Mouse (Mus musculus) spleen, adult 2 months (tissue): ENCODE results near the gene Btf3l4. TPM values are rescaled to one million over a fixed set of nuclear protein-coding genes. Genes with fewer than 3 reads are reported as not detected.

Experiments used
- DNase-seq, 2 experiments: peaks; one replicate each; pipeline versions ENCODE4 v3.0.0 to v3.0.0-alpha.2; 2012 to 2021; ENCODE audit warnings: low spot score in 2 of 2, low read depth in 1 of 2
- H3K27ac ChIP-seq: fragments of 200-500 bp; 2 replicates; pipeline ENCODE4 v1.5.1; 2012; ENCODE audit warnings: low read length, inconsistent platforms; ENCODE audit not compliant: insufficient read depth
- H3K27me3 ChIP-seq: fragments of 200-500 bp; 2 replicates; pipeline ENCODE4 v1.6.1; 2012; ENCODE audit warnings: mild to moderate bottlenecking, moderate library complexity, low read length, inconsistent platforms; ENCODE audit not compliant: control insufficient read depth, insufficient read depth
- H3K36me3 ChIP-seq: fragments of 200-500 bp; 2 replicates; pipeline ENCODE4 v1.6.1; 2012; ENCODE audit warnings: mild to moderate bottlenecking, low read length, inconsistent platforms; ENCODE audit not compliant: control insufficient read depth, insufficient read depth
- H3K4me1 ChIP-seq: fragments of 200-500 bp; 2 replicates; pipeline ENCODE4 v1.6.1; 2011; ENCODE audit warnings: inconsistent platforms; ENCODE audit not compliant: control insufficient read depth, insufficient read depth, insufficient read length
- H3K4me3 ChIP-seq: fragments of 200-500 bp; 2 replicates; pipeline ENCODE4 v1.5.1; 2011; ENCODE audit warnings: mild to moderate bottlenecking, inconsistent platforms; ENCODE audit not compliant: insufficient read depth, insufficient read length; ENCODE audit errors: extremely low read depth
- CTCF ChIP-seq: fragments of 200-500 bp; IDR thresholded peaks from 2 replicates; pipeline ENCODE4 v1.5.1; 2011; ENCODE audit warnings: mild to moderate bottlenecking, inconsistent platforms; ENCODE audit not compliant: insufficient read depth, insufficient read length, insufficient replicate concordance; ENCODE audit errors: extremely low read depth
- POLR2A ChIP-seq: fragments of 200-500 bp; IDR thresholded peaks from 2 replicates; pipeline ENCODE4 v1.6.1; 2011; ENCODE audit warnings: low read depth, low read length, inconsistent platforms
- WGBS: fragments of 180-500 bp; shearing (Covaris S2); methylation state at CpG from one replicate; pipeline ENCODE4 v1.1.7; 2018; 5-methylcytosine and 5-hydroxymethylcytosine counted together
- polyA plus RNA-seq: library from polyadenylated mRNA; depleted of rRNA; stranded (reverse); fragments of >200 nt; gene quantifications from 2 replicates; pipeline ENCODE4 v1.2.3, GENCODE M21; 2012; rRNA removed

The Btf3l4 gene
- 5.2 and 6.1 TPM in 2 replicates for polyA plus RNA-seq

GRCm38 (mm10) chr4:108832916-108833827, at the start of gene Btf3l4:
Btf3l4 (minus strand) TSS chr4:108833614.
- Histone ChIP-seq H3K27me3 (no peaks in the 10 kb centered on the region), H3K4me1 (peaks cover 5% of the 10 kb centered on the region; the same call in 1 of the 2 replicates), H3K27ac (peak within 1 kb of the TSS; percentile 92), H3K4me3 (peak within 1 kb of the TSS; percentile 89), H3K36me3 (peaks cover 2% of the 10 kb centered on the region; the same call in 1 of the 2 replicates)
- peak; percentile 83 to 87 for DNase-seq
- WGBS, result under 1% methylated on average over 70 of the region's 73 CpGs
- TF ChIP-seq POLR2A, result no peak
- TF ChIP-seq CTCF, result no peak

- peak within 1 kb of the TSS; percentile 55 for H3K4me3 ChIP-seq
- WGBS, result 3% methylated on average over 46 of the region's 46 CpGs
- peaks cover 5% of the 10 kb centered on the region for H3K27me3 ChIP-seq
- no peak for TF ChIP-seq CTCF
- no peak for TF ChIP-seq POLR2A
- H3K27ac ChIP-seq, result no peak within 1 kb of the TSS
- DNase-seq, result peak in 1 of 2 experiments; percentile 28
- H3K4me1 ChIP-seq, result peaks cover 5% of the 10 kb centered on the region
- no peaks in the 10 kb centered on the region for H3K36me3 ChIP-seq
Measured at GRCm38 (mm10) chr4:108878963-108879822, 45.8 kb upstream of the Btf3l4 start, which contains the start of gene Rab3b. Rab3b (plus strand) TSS chr4:108879063.

- no peak for TF ChIP-seq CTCF
- TF ChIP-seq POLR2A, result no peak
- peaks cover 5% of the 10 kb centered on the region for H3K27me3 ChIP-seq
- peaks cover 5% of the 10 kb centered on the region for H3K4me1 ChIP-seq
- no peak for DNase-seq
- WGBS, result 85% methylated on average over 6 of the region's 6 CpGs
- H3K36me3 ChIP-seq, result no peaks in the 10 kb centered on the region
- H3K4me3 ChIP-seq, result no peak overlapping the region
- H3K27ac ChIP-seq, result no peak overlapping the region
Measured at GRCm38 (mm10) chr4:108877901-108878300, 44.5 kb upstream of the Btf3l4 start.

- Histone ChIP-seq H3K4me1 (no peaks in the 10 kb centered on the region), H3K27ac (no peak overlapping the region), H3K4me3 (no peak overlapping the region), H3K27me3 (no peaks in the 10 kb centered on the region), H3K36me3 (no peaks in the 10 kb centered on the region)
- WGBS, result 89% methylated on average over 5 of the region's 5 CpGs
- no peak for DNase-seq
- TF ChIP-seq POLR2A (no peak), CTCF (no peak)
Measured at GRCm38 (mm10) chr4:108873746-108874145, 40.3 kb upstream of the Btf3l4 start.

- H3K4me1 ChIP-seq, result no peaks in the 10 kb centered on the region
- no peak overlapping the region for H3K27ac ChIP-seq
- no peaks in the 10 kb centered on the region for H3K27me3 ChIP-seq
- no peaks in the 10 kb centered on the region for H3K36me3 ChIP-seq
- DNase-seq, result peak; percentile 38 to 68
- TF ChIP-seq CTCF, result peak; percentile 64; the same call in 1 of the 2 replicates
- TF ChIP-seq POLR2A, result no peak
- WGBS, result 42% methylated on average over 10 of the region's 10 CpGs
- H3K4me3 ChIP-seq, result no peak overlapping the region
Measured at GRCm38 (mm10) chr4:108869730-108870374, 36.4 kb upstream of the Btf3l4 start.

GRCm38 (mm10) chr4:108866806-108867205, 33.4 kb upstream of the Btf3l4 start:
- Histone ChIP-seq H3K36me3 (no peaks in the 10 kb centered on the region), H3K4me1 (no peaks in the 10 kb centered on the region), H3K27ac (no peak overlapping the region), H3K4me3 (no peak overlapping the region), H3K27me3 (no peaks in the 10 kb centered on the region)
- TF ChIP-seq CTCF (no peak), POLR2A (no peak)
- no peak for DNase-seq
- WGBS, result 88% methylated on average over 7 of the region's 7 CpGs

- peaks cover 2% of the 10 kb centered on the region; the same call in 1 of the 2 replicates for H3K36me3 ChIP-seq
- peaks cover 9% of the 10 kb centered on the region for H3K4me1 ChIP-seq
- WGBS, result 6% methylated on average over 20 of the region's 20 CpGs
Measured at GRCm38 (mm10) chr4:108848505-108848848, 15.1 kb upstream of the Btf3l4 start, which contains the start of gene A730015C16Rik. A730015C16Rik (minus strand) TSS chr4:108848619.

More at GRCm38 (mm10) chr4:108848505-108848848, 15.1 kb upstream of the Btf3l4 start, which contains the start of gene A730015C16Rik:
- Histone ChIP-seq H3K4me3 (peak within 1 kb of the TSS; percentile 100), H3K27me3 (no peaks in the 10 kb centered on the region), H3K27ac (peak within 1 kb of the TSS; percentile 94)
- TF ChIP-seq CTCF (no peak), POLR2A (no peak)
- peak in 1 of 2 experiments; percentile 7 for DNase-seq
